Mouse (Mus musculus) kidney, embryonic 16.5 days (tissue): ENCODE data around the gene Fgfr4. TPM values are rescaled to one million over a fixed set of nuclear protein-coding genes. Genes with fewer than 3 reads are reported as not detected.
"Not testable (repeated sequence)": the region's sequence is repeated elsewhere in the genome, so short reads cannot be mapped to it uniquely, and the experiment has no call there.

ENCODE experiments used
- ATAC-seq: fragments of 200-750 bp; cut with Nextera tagmentation; 2 replicates; pipeline ENCODE4 v1.8.0; 2017; ENCODE audit warnings: moderate TSS enrichment; ENCODE audit not compliant: low FRiP score, low TSS enrichment
- H3K27ac ChIP-seq: fragments of 300-500 bp; sonication (generic); 2 replicates; pipeline ENCODE4 v1.5.1; 2014; ENCODE audit warnings: low read length
- H3K27me3 ChIP-seq: fragments of 300-500 bp; sonication (generic); 2 replicates; pipeline ENCODE4 v1.6.1; 2014; ENCODE audit warnings: low read length, control low read depth, mixed read lengths; ENCODE audit not compliant: insufficient read depth
- H3K36me3 ChIP-seq: fragments of 300-500 bp; sonication (generic); 2 replicates; pipeline ENCODE4 v1.6.1; 2014; ENCODE audit warnings: low read length, control low read depth, mixed read lengths; ENCODE audit not compliant: insufficient read depth
- H3K4me1 ChIP-seq: fragments of 300-500 bp; sonication (generic); 2 replicates; pipeline ENCODE4 v1.6.1; 2014; ENCODE audit warnings: low read length, control low read depth, mixed read lengths; ENCODE audit not compliant: insufficient read depth
- H3K4me2 ChIP-seq: fragments of 300-500 bp; sonication (generic); replicated peaks from 2 replicates; pipeline ENCODE4 v1.6.1; 2014; ENCODE audit warnings: low read depth, low read length
- H3K4me3 ChIP-seq: fragments of 300-500 bp; sonication (generic); 2 replicates; pipeline ENCODE4 v1.5.1; 2014; ENCODE audit warnings: mild to moderate bottlenecking, low read length
- H3K9ac ChIP-seq: fragments of 300-500 bp; sonication (generic); replicated peaks from 2 replicates; pipeline ENCODE4 v1.6.1; 2014; ENCODE audit warnings: low read length
- H3K9me3 ChIP-seq: fragments of 300-500 bp; sonication (generic); 2 replicates; pipeline ENCODE4 v1.6.1; 2016; ENCODE audit warnings: low read length, control low read depth
- WGBS: fragments of 180-500 bp; shearing (Covaris S2); extraction: QIAGEN DNeasy Blood & Tissue Kit; methylation state at CpG from one replicate; pipeline ENCODE4 v1.1.7; 2014; 5-methylcytosine and 5-hydroxymethylcytosine counted together
- polyA plus RNA-seq: library from polyadenylated mRNA; unstranded; fragments of >200 nt; fragmentation: Nextera tagmentation; extraction: Ambion mirVana; gene quantifications from 2 replicates; pipeline ENCODE4 v1.2.1, GENCODE M21; 2015

Fgfr4 gene
- polyA plus RNA-seq, 1 experiment from 2014 or later: 23.0 TPM

GRCm38 (mm10) chr13:55183382-55183781, 30.9 kb downstream of the Fgfr4 start:
- WGBS: 88% methylated on average over 6 of the region's 6 CpGs
- Histone ChIP-seq H3K9me3 (no peaks in the 10 kb centered on the region), H3K27ac (no peak overlapping the region), H3K4me3 (no peak overlapping the region), H3K9ac (no peak overlapping the region), H3K27me3 (no peaks in the 10 kb centered on the region), H3K4me1 (peaks cover 6% of the 10 kb centered on the region), H3K4me2 (no peak overlapping the region), H3K36me3 (no peaks in the 10 kb centered on the region)
- ATAC-seq: no peak

GRCm38 (mm10) chr13:55187062-55187461, 34.6 kb downstream of the Fgfr4 start:
- not testable (repeated sequence) for H3K27ac ChIP-seq, H3K9me3 ChIP-seq, H3K27me3 ChIP-seq, H3K4me2 ChIP-seq, H3K9ac ChIP-seq, H3K4me3 ChIP-seq, H3K36me3 ChIP-seq, ATAC-seq
- 29% methylated on average over 3 of the region's 9 CpGs for WGBS
- H3K4me1 ChIP-seq: peaks cover 14% of the 10 kb centered on the region

GRCm38 (mm10) chr13:55189531-55190107, 37.2 kb downstream of the Fgfr4 start:
- Histone ChIP-seq H3K27me3 (no peaks in the 10 kb centered on the region), H3K9me3 (no peaks in the 10 kb centered on the region), H3K4me1 (peaks cover 12% of the 10 kb centered on the region), H3K36me3 (no peaks in the 10 kb centered on the region), H3K27ac (peak overlapping the region; percentile 93), H3K4me3 (peak overlapping the region; percentile 48), H3K4me2 (peak overlapping the region; percentile 70), H3K9ac (peak overlapping the region; percentile 69)
- 4% methylated on average over 12 of the region's 12 CpGs for WGBS
- 0 out of 2 replicates have a peak, but pooled peaks have one; percentile 4 for ATAC-seq

GRCm38 (mm10) chr13:55190121-55190868, 37.9 kb downstream of the Fgfr4 start:
- Histone ChIP-seq H3K4me3 (peak overlapping the region; percentile 48), H3K4me1 (peaks cover 12% of the 10 kb centered on the region), H3K27ac (peak overlapping the region; percentile 93), H3K9me3 (no peaks in the 10 kb centered on the region), H3K4me2 (peak overlapping the region; percentile 70), H3K27me3 (no peaks in the 10 kb centered on the region), H3K36me3 (no peaks in the 10 kb centered on the region), H3K9ac (peak overlapping the region; percentile 69)
- peak; percentile 99 for ATAC-seq
- WGBS: 2% methylated on average over 34 of the region's 34 CpGs

- Histone ChIP-seq H3K4me2 (no peak overlapping the region), H3K27me3 (no peaks in the 10 kb centered on the region), H3K4me3 (no peak overlapping the region), H3K4me1 (peaks cover 12% of the 10 kb centered on the region), H3K36me3 (no peaks in the 10 kb centered on the region), H3K27ac (no peak overlapping the region), H3K9ac (no peak overlapping the region), H3K9me3 (no peaks in the 10 kb centered on the region)
- no peak for ATAC-seq
- 92% methylated on average over 5 of the region's 5 CpGs for WGBS
Measured at GRCm38 (mm10) chr13:55191535-55191934, 39.1 kb downstream of the Fgfr4 start.

- 90% methylated on average over 4 of the region's 4 CpGs for WGBS
- H3K9me3 ChIP-seq, H3K27me3 ChIP-seq, H3K4me1 ChIP-seq, H3K4me2 ChIP-seq, ATAC-seq, H3K9ac ChIP-seq, H3K4me3 ChIP-seq, H3K36me3 ChIP-seq, H3K27ac ChIP-seq: not testable (repeated sequence)
Measured at GRCm38 (mm10) chr13:55202758-55203157, 50.3 kb downstream of the Fgfr4 start.

- H3K9ac ChIP-seq: no peak overlapping the region
- no peak overlapping the region for H3K4me2 ChIP-seq
- no peak overlapping the region for H3K27ac ChIP-seq
- H3K9me3 ChIP-seq: no peaks in the 10 kb centered on the region
- no peak for ATAC-seq
- no peak overlapping the region for H3K4me3 ChIP-seq
- H3K4me1 ChIP-seq: 0 out of 2 replicates have a peak, but pooled peaks cover 3% of the 10 kb centered on the region
- H3K36me3 ChIP-seq: no peaks in the 10 kb centered on the region
- no peaks in the 10 kb centered on the region for H3K27me3 ChIP-seq
- WGBS: 67% methylated on average over 9 of the region's 9 CpGs
Measured at GRCm38 (mm10) chr13:55203740-55204139, 51.3 kb downstream of the Fgfr4 start.

GRCm38 (mm10) chr13:55204667-55205389, 52.4 kb downstream of the Fgfr4 start:
- H3K4me3 ChIP-seq: no peak overlapping the region
- no peak for ATAC-seq
- no peak overlapping the region for H3K9ac ChIP-seq
- H3K36me3 ChIP-seq: no peaks in the 10 kb centered on the region
- H3K4me1 ChIP-seq: peaks cover 5% of the 10 kb centered on the region; the same call in 1 of the 2 replicates
- H3K9me3 ChIP-seq: no peaks in the 10 kb centered on the region
- H3K27me3 ChIP-seq: no peaks in the 10 kb centered on the region
- 90% methylated on average over 8 of the region's 11 CpGs for WGBS
- H3K4me2 ChIP-seq: no peak overlapping the region
- H3K27ac ChIP-seq: no peak overlapping the region

GRCm38 (mm10) chr13:55205448-55206205, 53.2 kb downstream of the Fgfr4 start:
- peaks cover 10% of the 10 kb centered on the region for H3K4me1 ChIP-seq
- H3K27ac ChIP-seq: no peak overlapping the region
- no peaks in the 10 kb centered on the region for H3K27me3 ChIP-seq
- ATAC-seq: no peak
- H3K36me3 ChIP-seq: no peaks in the 10 kb centered on the region
- no peaks in the 10 kb centered on the region for H3K9me3 ChIP-seq
- no peak overlapping the region for H3K4me2 ChIP-seq
- no peak overlapping the region for H3K4me3 ChIP-seq
- no peak overlapping the region for H3K9ac ChIP-seq
- WGBS: 89% methylated on average over 6 of the region's 6 CpGs
